Mouse (Mus musculus): ENCODE results near the gene Bag6.
A peak's percentile ranks its signal among the peaks of the same experiment; 100 is the strongest.

Gene Bag6

DNA sequence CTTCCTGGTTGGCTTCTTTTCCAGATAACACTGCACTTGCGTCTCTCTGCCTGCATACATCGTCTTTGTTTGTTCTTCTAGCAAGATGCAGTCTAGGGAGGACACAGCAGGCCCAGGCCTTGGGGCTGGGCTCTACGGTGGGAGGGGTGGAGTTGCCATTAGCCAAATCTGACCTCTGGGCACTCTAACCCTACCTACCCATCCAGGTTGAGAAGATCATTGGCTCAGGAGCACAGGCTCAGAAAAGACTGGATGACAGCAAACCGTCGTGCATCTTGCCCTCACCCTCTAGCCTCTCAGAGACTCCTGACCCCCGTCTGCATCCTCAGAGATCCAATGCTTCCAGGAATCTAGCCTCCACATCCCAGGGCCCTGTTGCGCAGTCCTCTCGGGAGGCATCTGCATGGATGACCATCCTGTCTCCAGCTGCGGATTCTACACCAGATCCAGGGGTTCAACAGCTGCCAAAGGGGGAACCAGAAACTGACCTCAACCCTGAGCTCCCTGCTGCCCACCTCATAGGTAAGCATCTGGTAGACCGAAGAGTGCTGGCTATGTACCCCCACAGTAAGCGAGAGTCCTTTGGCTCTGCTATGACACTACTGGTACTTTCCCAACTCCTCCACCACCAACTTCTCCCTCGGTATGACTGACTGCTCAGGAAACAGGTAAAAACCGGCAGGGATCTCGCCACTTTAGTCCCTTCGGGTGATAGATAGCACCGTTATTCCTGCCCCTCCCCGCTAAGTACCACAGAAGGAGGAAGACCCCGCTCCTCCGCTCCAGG, 60.1 kb downstream of the Bag6 start:
- DNase-seq (ENCODE audit: low read depth, low spot score) = no peak

GRCm38 (mm10) chr17:35195631-35196320, 60.8 kb downstream of the Bag6 start:
- peak; percentile 77 for DNase-seq (ENCODE audit: low read depth, low spot score)

DNA sequence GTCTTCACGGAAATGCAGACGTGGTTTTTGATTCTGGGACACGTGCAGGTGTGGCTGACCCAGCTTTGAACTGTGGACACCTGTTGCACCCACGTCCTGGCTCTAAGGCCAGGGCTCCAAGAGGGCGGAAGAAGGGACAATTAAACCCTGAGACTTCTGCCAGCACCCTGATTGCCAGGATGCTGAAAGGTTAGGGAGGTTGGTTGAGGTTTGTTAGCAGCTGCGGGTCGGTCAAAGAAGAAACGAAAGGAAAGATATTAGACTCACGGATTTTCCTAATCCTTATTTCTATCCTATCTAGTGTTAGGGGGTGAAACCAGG, 61.3 kb downstream of the Bag6 start:
- DNase-seq (ENCODE audit: low read depth, low spot score) = no peak
